Mouse (Mus musculus) forebrain, embryonic 10.5 days (tissue): Measurements from ENCODE around the gene Cct3. TPM values are rescaled to one million over a fixed set of nuclear protein-coding genes. Genes with fewer than 3 reads are reported as not detected.
"Not testable (repeated sequence)": the region's sequence is repeated elsewhere in the genome, so short reads cannot be mapped to it uniquely, and the experiment has no call there.

Experiments used
- DNase-seq: peaks from one replicate; pipeline ENCODE4 v3.0.0-alpha.2; 2017; ENCODE audit warnings: low spot score; ENCODE audit errors: extremely low spot score
- H3K27ac ChIP-seq: fragments of 300-500 bp; sonication (generic); 2 replicates; pipeline ENCODE4 v1.5.1; 2016; ENCODE audit warnings: mild to moderate bottlenecking
- H3K27me3 ChIP-seq: fragments of 300-500 bp; sonication (generic); 2 replicates; pipeline ENCODE4 v1.6.1; 2016; ENCODE audit warnings: mild to moderate bottlenecking; ENCODE audit not compliant: poor library complexity, severe bottlenecking
- H3K36me3 ChIP-seq: fragments of 300-500 bp; sonication (generic); replicated peaks from 2 replicates; pipeline ENCODE4 v1.6.1; 2016; ENCODE audit warnings: mild to moderate bottlenecking, moderate library complexity
- H3K4me1 ChIP-seq: fragments of 300-500 bp; sonication (generic); 2 replicates; pipeline ENCODE4 v1.6.1; 2016
- H3K4me3 ChIP-seq: fragments of 300-500 bp; sonication (generic); 2 replicates; pipeline ENCODE4 v1.5.1; 2016; ENCODE audit warnings: mild to moderate bottlenecking, moderate library complexity
- H3K9me3 ChIP-seq: fragments of 300-500 bp; sonication (generic); 2 replicates; pipeline ENCODE4 v1.6.1; 2016; ENCODE audit warnings: mild to moderate bottlenecking, moderate library complexity
- WGBS: fragments of 180-500 bp; shearing (Covaris S2); methylation state at CpG from one replicate; pipeline ENCODE4 v1.1.7; 2016; 5-methylcytosine and 5-hydroxymethylcytosine counted together
- polyA plus RNA-seq: library from polyadenylated mRNA; unstranded; fragments of >200 nt; fragmentation: Nextera tagmentation; extraction: Ambion mirVana; gene quantifications from 2 replicates; pipeline ENCODE4 v1.2.1, GENCODE M21; 2016

Gene Cct3
- polyA plus RNA-seq, 1 experiment from 2014 or later = 874 TPM

DNA sequence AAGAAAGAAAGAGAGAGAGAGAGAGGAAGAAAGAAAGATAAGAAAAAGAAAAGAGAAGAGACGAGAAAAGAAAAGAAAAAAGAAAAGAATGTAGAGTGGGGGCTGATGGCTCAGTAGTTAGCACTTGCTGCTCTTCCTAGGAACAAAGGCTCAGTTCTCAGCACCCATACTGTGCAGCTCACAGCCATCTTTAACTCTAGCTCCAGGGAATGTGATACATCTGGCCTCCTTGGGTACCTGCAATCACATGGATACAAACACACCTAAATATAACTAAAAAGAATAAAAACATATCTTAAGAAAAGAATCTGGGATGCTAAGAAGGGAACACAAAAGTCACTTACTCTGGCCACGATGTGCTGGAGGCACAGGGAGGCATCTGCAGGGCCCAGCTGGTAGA, 20.8 kb upstream of the Cct3 start:
- H3K4me1 ChIP-seq = peaks cover 2% of the 10 kb centered on the region; the same call in 1 of the 2 replicates
- no peaks in the 10 kb centered on the region for H3K36me3 ChIP-seq
- H3K4me3 ChIP-seq = no peak overlapping the region
- no peak for DNase-seq
- no peaks in the 10 kb centered on the region for H3K9me3 ChIP-seq
- no peaks in the 10 kb centered on the region for H3K27me3 ChIP-seq
- 94% methylated on average over 2 of the region's 2 CpGs for WGBS
- H3K27ac ChIP-seq = no peak overlapping the region

- no peaks in the 10 kb centered on the region for H3K9me3 ChIP-seq
- H3K4me3 ChIP-seq = no peak overlapping the region
- WGBS = 61% methylated on average over 7 of the region's 7 CpGs
- H3K36me3 ChIP-seq = no peaks in the 10 kb centered on the region
- H3K27ac ChIP-seq = no peak overlapping the region
- peaks cover 3% of the 10 kb centered on the region; the same call in 1 of the 2 replicates for H3K4me1 ChIP-seq
- H3K27me3 ChIP-seq = no peaks in the 10 kb centered on the region
- DNase-seq = no peak
Measured at GRCm38 (mm10) chr3:88276529-88277143, 20.3 kb upstream of the Cct3 start.

DNA sequence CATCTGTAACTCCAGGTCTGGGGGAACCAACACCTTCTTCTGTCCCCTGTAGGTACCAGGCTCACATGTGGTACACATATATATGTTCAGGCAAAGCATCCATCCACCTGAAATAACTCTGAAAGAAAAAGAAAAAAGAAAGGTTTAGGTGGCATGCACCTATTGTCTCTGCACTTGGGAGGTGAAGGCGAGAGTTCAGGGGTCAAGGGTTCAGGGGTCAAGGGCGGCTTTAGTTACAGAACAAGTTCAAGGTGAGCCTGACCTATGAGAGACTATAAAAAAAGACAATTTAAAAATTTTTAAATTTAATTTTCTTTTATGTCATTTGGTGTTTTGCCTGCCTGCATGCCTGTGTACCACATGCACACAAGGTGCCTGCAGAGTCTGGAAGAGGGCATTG, 16.9 kb upstream of the Cct3 start:
- 95% methylated on average over 2 of the region's 2 CpGs for WGBS
- no peaks in the 10 kb centered on the region for H3K27me3 ChIP-seq
- no peak overlapping the region for H3K4me3 ChIP-seq
- H3K9me3 ChIP-seq = no peaks in the 10 kb centered on the region
- no peak for DNase-seq
- no peak overlapping the region for H3K27ac ChIP-seq
- H3K36me3 ChIP-seq = 0 out of 2 replicates have a peak, but pooled peaks cover under 1% of the 10 kb centered on the region
- H3K4me1 ChIP-seq = peaks cover 3% of the 10 kb centered on the region; the same call in 1 of the 2 replicates

GRCm38 (mm10) chr3:88281141-88281916, 15.6 kb upstream of the Cct3 start:
- H3K4me1 ChIP-seq, H3K27ac ChIP-seq, H3K27me3 ChIP-seq, DNase-seq, H3K9me3 ChIP-seq, H3K4me3 ChIP-seq, H3K36me3 ChIP-seq: not testable (repeated sequence)
- 59% methylated on average over 11 of the region's 11 CpGs for WGBS

DNA sequence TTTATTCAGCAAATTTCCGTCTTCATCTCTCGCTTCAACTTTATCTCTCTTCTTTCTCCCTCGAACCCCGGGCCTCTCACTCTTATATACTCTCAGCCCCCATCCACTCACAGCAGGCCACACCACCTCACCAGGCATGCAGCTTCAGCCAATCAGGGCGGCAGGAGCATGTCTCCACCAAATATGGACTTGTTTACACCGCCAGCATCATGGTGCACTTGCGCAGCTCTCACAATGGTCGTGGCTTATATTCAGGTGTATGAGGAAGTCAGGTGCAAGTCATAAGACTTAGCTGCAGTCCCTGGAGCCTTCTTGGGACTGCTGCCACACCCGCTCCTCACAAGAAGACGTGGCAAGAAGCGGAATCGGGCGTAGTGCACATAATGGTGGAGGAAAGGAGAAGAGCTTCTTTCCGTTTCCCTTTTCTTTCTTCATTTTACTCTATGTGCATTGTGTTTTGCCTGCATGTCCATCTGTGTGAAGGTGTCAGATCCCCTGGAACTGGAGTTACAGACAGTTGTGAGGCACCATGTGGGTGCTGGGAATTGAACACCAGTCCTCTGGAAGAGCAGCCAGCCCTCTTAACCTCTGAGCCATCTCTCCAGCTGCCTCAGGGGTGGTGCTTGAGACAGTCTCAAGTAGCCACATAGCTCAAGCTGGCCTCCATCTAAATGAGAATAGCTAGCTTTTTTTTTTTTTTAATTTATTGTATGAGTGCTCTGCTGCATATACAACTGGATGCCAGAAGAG, 11.9 kb upstream of the Cct3 start:
- H3K27ac ChIP-seq, DNase-seq, H3K4me3 ChIP-seq, H3K27me3 ChIP-seq, H3K4me1 ChIP-seq, H3K9me3 ChIP-seq, H3K36me3 ChIP-seq: not testable (repeated sequence)
- WGBS = 96% methylated on average over 14 of the region's 14 CpGs

- DNase-seq, H3K9me3 ChIP-seq, H3K4me3 ChIP-seq, H3K27ac ChIP-seq, H3K36me3 ChIP-seq, H3K4me1 ChIP-seq, H3K27me3 ChIP-seq: not testable (repeated sequence)
- 100% methylated on average over 2 of the region's 2 CpGs for WGBS
Measured at GRCm38 (mm10) chr3:88285565-88285895, 11.4 kb upstream of the Cct3 start.

DNA sequence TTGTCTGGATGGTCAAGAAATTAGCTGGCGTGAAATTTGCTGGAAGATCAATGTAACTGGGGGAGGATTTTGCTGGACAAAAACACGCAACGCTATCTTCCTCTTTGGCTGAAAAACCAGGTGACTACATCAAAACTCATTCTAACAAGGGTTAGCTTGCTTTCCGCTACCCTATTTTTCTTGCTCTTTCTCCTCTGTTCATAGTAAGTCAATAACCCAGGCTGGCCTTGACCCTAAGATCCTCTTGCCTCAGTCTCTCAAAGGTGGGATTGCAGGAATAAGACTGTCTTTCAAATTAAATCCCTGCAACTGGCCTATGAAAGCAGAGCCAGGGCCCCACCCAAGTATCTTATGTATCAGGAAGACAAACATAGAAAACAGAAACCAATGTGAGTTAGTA, 9.8 kb upstream of the Cct3 start, which contains the start of gene Gm38392:
TSS of gene Gm38392 (minus strand) at position 101 of the 400 bp plus-strand sequence.
- no peaks in the 10 kb centered on the region for H3K9me3 ChIP-seq
- H3K27me3 ChIP-seq = no peaks in the 10 kb centered on the region
- H3K4me3 ChIP-seq = no peak within 1 kb of the TSS
- WGBS = 95% methylated on average over 4 of the region's 4 CpGs
- DNase-seq = no peak
- no peak within 1 kb of the TSS for H3K27ac ChIP-seq
- peaks cover 4% of the 10 kb centered on the region; the same call in 1 of the 2 replicates for H3K4me1 ChIP-seq
- H3K36me3 ChIP-seq = 0 out of 2 replicates have a peak, but pooled peaks cover 7% of the 10 kb centered on the region

DNA sequence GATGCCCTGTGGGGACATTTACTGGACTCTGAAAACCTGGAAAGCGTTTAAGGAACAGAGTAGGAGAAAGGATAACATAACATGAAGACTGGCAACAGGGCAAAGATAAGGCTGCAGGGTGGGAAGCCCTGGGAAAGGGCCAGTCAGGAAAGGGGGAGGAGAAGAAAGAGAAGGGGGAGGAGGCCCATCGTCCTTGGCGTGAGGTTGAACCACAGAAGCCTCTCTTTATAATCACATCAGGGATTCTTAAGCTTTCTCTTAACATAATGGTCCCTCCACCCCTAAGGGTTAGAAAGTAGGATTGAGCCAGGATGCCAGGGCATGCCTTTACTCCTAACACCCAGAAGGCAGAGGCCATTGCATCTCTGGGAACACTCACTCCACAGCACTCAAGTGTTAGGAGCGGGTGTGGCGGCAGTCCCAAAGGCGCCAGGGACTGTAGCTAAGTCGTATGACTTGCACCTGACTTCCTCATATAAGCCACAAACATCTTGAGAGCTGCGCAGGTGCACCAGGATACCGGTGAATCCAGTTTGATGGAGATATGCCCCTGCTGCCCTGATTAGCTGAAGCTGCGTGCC, 8.7 kb upstream of the Cct3 start:
- 85% methylated on average over 9 of the region's 10 CpGs for WGBS
- H3K27ac ChIP-seq, DNase-seq, H3K27me3 ChIP-seq, H3K9me3 ChIP-seq, H3K4me1 ChIP-seq, H3K36me3 ChIP-seq, H3K4me3 ChIP-seq: not testable (repeated sequence)

- Histone ChIP-seq H3K4me1 (peaks cover 13% of the 10 kb centered on the region), H3K4me3 (no peak overlapping the region), H3K9me3 (no peaks in the 10 kb centered on the region), H3K27ac (no peak overlapping the region), H3K36me3 (no peaks in the 10 kb centered on the region), H3K27me3 (no peaks in the 10 kb centered on the region)
- WGBS = 65% methylated on average over 4 of the region's 4 CpGs
- DNase-seq = no peak
Measured at GRCm38 (mm10) chr3:88291970-88292369, 4.9 kb upstream of the Cct3 start.

GRCm38 (mm10) chr3:88295272-88295671, 1.6 kb upstream of the Cct3 start:
- DNase-seq, H3K9me3 ChIP-seq, H3K27me3 ChIP-seq: not testable (repeated sequence)
- 78% methylated on average over 1 of the region's 1 CpGs for WGBS
- peak overlapping the region; percentile 84 for H3K4me3 ChIP-seq
- H3K27ac ChIP-seq = peak overlapping the region; percentile 96
- peaks cover 28% of the 10 kb centered on the region for H3K4me1 ChIP-seq
- peaks cover 21% of the 10 kb centered on the region for H3K36me3 ChIP-seq

- Histone ChIP-seq H3K27ac (peak overlapping the region; percentile 96), H3K27me3 (no peaks in the 10 kb centered on the region), H3K36me3 (peaks cover 30% of the 10 kb centered on the region), H3K4me1 (peaks cover 28% of the 10 kb centered on the region), H3K9me3 (no peaks in the 10 kb centered on the region), H3K4me3 (peak overlapping the region; percentile 84)
- no peak for DNase-seq
- WGBS = 1% methylated on average over 12 of the region's 12 CpGs
Measured at GRCm38 (mm10) chr3:88296110-88296560, 781 bp upstream of the Cct3 start.

DNA sequence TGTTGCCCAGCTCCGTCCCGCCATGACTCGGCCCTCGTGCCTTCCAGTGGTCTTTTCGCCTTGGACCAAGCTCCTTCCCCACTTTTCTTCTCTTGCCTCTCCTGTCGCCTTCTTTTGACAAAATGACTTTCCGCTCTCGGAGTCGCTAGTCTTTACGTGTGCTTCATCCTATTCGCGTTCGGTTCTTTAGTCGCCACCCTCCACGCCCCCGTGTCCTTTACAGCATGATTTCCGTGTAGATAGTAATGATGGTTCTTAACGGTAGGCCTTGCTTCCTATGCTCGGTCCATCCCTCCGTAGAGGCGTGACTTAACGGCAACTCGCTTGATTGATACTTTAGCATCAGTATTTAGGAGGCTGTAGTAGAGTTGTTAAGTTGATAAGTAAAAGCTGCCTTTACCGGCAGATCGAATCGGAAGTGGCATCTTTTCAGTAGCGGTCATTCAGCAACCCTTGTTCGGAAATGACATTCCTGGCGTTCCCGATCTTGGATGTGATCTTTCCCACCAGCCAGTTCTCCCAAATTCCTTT, 470 bp downstream of the Cct3 start:
- Histone ChIP-seq H3K27me3 (no peaks in the 10 kb centered on the region), H3K4me1 (peaks cover 28% of the 10 kb centered on the region), H3K4me3 (peak overlapping the region; percentile 84), H3K9me3 (no peaks in the 10 kb centered on the region), H3K36me3 (peaks cover 42% of the 10 kb centered on the region), H3K27ac (peak overlapping the region; percentile 96)
- no peak for DNase-seq
- WGBS = under 1% methylated on average over 30 of the region's 30 CpGs
